Comparison of ENCODE assay signal across 28 mouse cellular contexts in genomic region chr12:28614401-28614800, GRCm38 (mm10). TPM values are rescaled to one million over a fixed set of nuclear protein-coding genes. Genes with fewer than 3 reads are reported as not detected.
A peak's percentile ranks its signal among the peaks of the same experiment; 100 is the strongest.
DNase-seq lines count a peak whose midpoint lies in the region; ATAC-seq and TF ChIP-seq lines count a peak whose summit lies in the region.
"Had no signal": no experiment of that assay in that cellular context is flagged by ENCODE, and none has a peak within 500 bp of the region (broad histone marks: within the 10 kb centered on the region; RNA-seq: fewer than 3 reads in every experiment).

No protein-coding gene starts in this region.

- no peak overlapping the region for H3K9ac ChIP-seq in hindbrain, embryonic 16.5 days (ENCODE audit: low read depth, low read length)
- no peak overlapping the region for H3K9ac ChIP-seq in hindbrain, embryonic 13.5 days
- H3K9ac ChIP-seq in lung, embryonic 14.5 days = no peak overlapping the region
- H3K9ac ChIP-seq: embryonic facial prominence, embryonic 12.5 days; embryonic facial prominence, embryonic 15.5 days; forebrain, postnatal 0 days; hindbrain, embryonic 15.5 days had no signal

- 60% methylated on average over 7 of the region's 7 CpGs for WGBS in hindbrain, embryonic 16.5 days
- WGBS in hindbrain, embryonic 13.5 days = 81% methylated on average over 7 of the region's 7 CpGs
- WGBS in lung, embryonic 14.5 days = 56% methylated on average over 7 of the region's 7 CpGs

- H3K27ac ChIP-seq in hindbrain, embryonic 16.5 days (ENCODE audit: low read depth, low read length) = 0 out of 2 replicates have a peak overlapping the region, but pooled peaks have one; percentile 48
- H3K27ac ChIP-seq in hindbrain, embryonic 13.5 days = no peak overlapping the region
- no peak overlapping the region for H3K27ac ChIP-seq in lung, embryonic 14.5 days (ENCODE audit: low read depth)
- H3K27ac ChIP-seq: embryonic facial prominence, embryonic 12.5 days; embryonic facial prominence, embryonic 15.5 days; hindbrain, embryonic 10.5 days; hindbrain, embryonic 15.5 days had no signal

- no peak overlapping the region for H3K4me3 ChIP-seq in hindbrain, embryonic 16.5 days (ENCODE audit: low read length)
- H3K4me3 ChIP-seq in hindbrain, embryonic 13.5 days = no peak overlapping the region
- no peak overlapping the region for H3K4me3 ChIP-seq in lung, embryonic 14.5 days (ENCODE audit: low read depth, low read length)
- H3K4me3 ChIP-seq: embryonic facial prominence, embryonic 12.5 days; embryonic facial prominence, embryonic 15.5 days; hindbrain, embryonic 10.5 days; hindbrain, embryonic 15.5 days had no signal

- DNase-seq in lung, embryonic 14.5 days = peak; percentile 26
- no peak for DNase-seq in lung, postnatal 36 days
- DNase-seq in lung, postnatal 10 days = peak; percentile 28
- DNase-seq in lung, postnatal 25 days (ENCODE audit: low spot score) = no peak
- DNase-seq: adrenal gland, adult 2 months; adrenal gland, postnatal 14 days; cerebellum, adult 11 months; cerebellum, adult 2 months; cerebellum, adult 9-11 months; cerebellum, postnatal 25 days; forebrain, postnatal 0 days; gastrocnemius, postnatal 10 days; gastrocnemius, postnatal 36 days; heart, postnatal 36 days had no signal

- no peaks in the 10 kb centered on the region for H3K36me3 ChIP-seq in hindbrain, embryonic 16.5 days (ENCODE audit: control insufficient read depth, insufficient read depth, low read length)
- no peaks in the 10 kb centered on the region for H3K36me3 ChIP-seq in hindbrain, embryonic 13.5 days
- no peaks in the 10 kb centered on the region for H3K36me3 ChIP-seq in lung, embryonic 14.5 days (ENCODE audit: insufficient read depth)
- H3K36me3 ChIP-seq: embryonic facial prominence, embryonic 12.5 days; embryonic facial prominence, embryonic 15.5 days; hindbrain, embryonic 10.5 days; hindbrain, embryonic 15.5 days had no signal

- no peaks in the 10 kb centered on the region for H3K27me3 ChIP-seq in hindbrain, embryonic 16.5 days (replicated peaks; ENCODE audit: control insufficient read depth, insufficient read depth, low read length)
- H3K27me3 ChIP-seq in hindbrain, embryonic 13.5 days = no peaks in the 10 kb centered on the region
- H3K27me3 ChIP-seq in lung, embryonic 14.5 days (ENCODE audit: insufficient read depth, low read length) = no peaks in the 10 kb centered on the region
- H3K27me3 ChIP-seq: embryonic facial prominence, embryonic 12.5 days; embryonic facial prominence, embryonic 15.5 days; hindbrain, embryonic 15.5 days had no signal

- H3K4me2 ChIP-seq in hindbrain, embryonic 16.5 days (ENCODE audit: low read length) = no peak overlapping the region
- H3K4me2 ChIP-seq in hindbrain, embryonic 13.5 days = no peak overlapping the region
- H3K4me2 ChIP-seq in lung, embryonic 14.5 days = no peak overlapping the region
- H3K4me2 ChIP-seq: embryonic facial prominence, embryonic 12.5 days; embryonic facial prominence, embryonic 15.5 days; heart, embryonic 11.5 days; hindbrain, embryonic 15.5 days had no signal

- H3K9me3 ChIP-seq in hindbrain, embryonic 16.5 days (ENCODE audit: control insufficient read depth, low read length) = no peaks in the 10 kb centered on the region
- no peaks in the 10 kb centered on the region for H3K9me3 ChIP-seq in hindbrain, embryonic 13.5 days
- no peaks in the 10 kb centered on the region for H3K9me3 ChIP-seq in lung, embryonic 14.5 days (ENCODE audit: low read depth, low read length)
- H3K9me3 ChIP-seq: embryonic facial prominence, embryonic 12.5 days; embryonic facial prominence, embryonic 15.5 days; hindbrain, embryonic 10.5 days; hindbrain, embryonic 15.5 days had no signal

- 0 out of 2 replicates have a peak, but pooled peaks have one; percentile 40 for ATAC-seq in hindbrain, embryonic 16.5 days
- no peak for ATAC-seq in hindbrain, embryonic 13.5 days (ENCODE audit: low FRiP score)
- ATAC-seq in lung, embryonic 14.5 days (ENCODE audit: insufficient read depth) = peak; percentile 41; the same call in 1 of the 2 replicates
- ATAC-seq: CD4-positive, CD25-positive, alpha-beta regulatory T cell, adult 4 months; forebrain, embryonic 14.5 days; forebrain, postnatal 0 days; inflammation-experienced regulatory T-cells, adult 6 months had no signal

- H3K4me1 ChIP-seq in hindbrain, embryonic 16.5 days (ENCODE audit: control insufficient read depth, insufficient read depth, low read depth, low read length) = peaks cover 2% of the 10 kb centered on the region; the same call in 1 of the 2 replicates
- H3K4me1 ChIP-seq in hindbrain, embryonic 13.5 days (replicated peaks) = peaks cover 2% of the 10 kb centered on the region; the same call in 1 of the 2 replicates
- no peaks in the 10 kb centered on the region for H3K4me1 ChIP-seq in lung, embryonic 14.5 days (ENCODE audit: insufficient read depth)
- H3K4me1 ChIP-seq: embryonic facial prominence, embryonic 12.5 days; embryonic facial prominence, embryonic 15.5 days had no signal

- TF ChIP-seq CTCF in lung, embryonic 14.5 days (IDR thresholded peaks at IDR 0.05; ENCODE audit: low read depth) = no peak

RNA-seq across cellular contexts. Expression of gene Colec11, which starts 8.8 kb away (rescaled TPM):
- 1.4 and 1.6 TPM in 2 replicates for polyA plus RNA-seq in hindbrain, embryonic 16.5 days (2015; fragmentation: Nextera tagmentation; extraction: Ambion mirVana)
- 1.1 and 1.5 TPM in 2 replicates for polyA plus RNA-seq in hindbrain, embryonic 13.5 days (2015; fragmentation: Nextera tagmentation; extraction: Ambion mirVana)
- 2.6 and 3.4 TPM in 2 replicates for polyA plus RNA-seq in lung, embryonic 14.5 days (2014; fragmentation: Nextera tagmentation; extraction: Ambion mirVana)
- polyA plus RNA-seq: C2C12; CD4-positive, CD25-positive, alpha-beta regulatory T cell, adult 4 months; forebrain, embryonic 11.5 days had no signal

RNA-seq across cellular contexts. Expression of gene Rps7, which starts 21.4 kb away (rescaled TPM):
- polyA plus RNA-seq in hindbrain, embryonic 16.5 days (2015; fragmentation: Nextera tagmentation; extraction: Ambion mirVana) = 315 and 319 TPM in 2 replicates
- polyA plus RNA-seq in hindbrain, embryonic 13.5 days (2015; fragmentation: Nextera tagmentation; extraction: Ambion mirVana) = 522 and 548 TPM in 2 replicates
- polyA plus RNA-seq in lung, embryonic 14.5 days (2014; fragmentation: Nextera tagmentation; extraction: Ambion mirVana) = 950 and 1,052 TPM in 2 replicates

RNA-seq across cellular contexts. Expression of gene Allc, which starts 32.1 kb away (rescaled TPM):
- 0.15 TPM in 2 replicates for polyA plus RNA-seq in hindbrain, embryonic 16.5 days (2015; fragmentation: Nextera tagmentation; extraction: Ambion mirVana)
- polyA plus RNA-seq in hindbrain, embryonic 13.5 days (2015; fragmentation: Nextera tagmentation; extraction: Ambion mirVana) = 0.27 TPM in 1 of 2 replicates, not detected in the other
- polyA plus RNA-seq in lung, embryonic 14.5 days (2014; fragmentation: Nextera tagmentation; extraction: Ambion mirVana) = not detected in 2 replicates
- polyA plus RNA-seq: adrenal gland, adult 2 months; C2C12; CD4-positive, CD25-positive, alpha-beta regulatory T cell, adult 4 months; cerebellum, adult 2 months; embryonic facial prominence, embryonic 12.5 days; embryonic facial prominence, embryonic 15.5 days; forebrain, embryonic 11.5 days; forebrain, embryonic 14.5 days; heart, embryonic 11.5 days; heart, embryonic 14.5 days; heart, postnatal 0 days; hindbrain, embryonic 10.5 days; hindbrain, embryonic 15.5 days; inflammation-experienced regulatory T-cells, adult 6 months had no signal

RNA-seq across cellular contexts. Expression of gene Rnaseh1, which starts 35.0 kb away (rescaled TPM):
- 22.7 and 23.0 TPM in 2 replicates for polyA plus RNA-seq in hindbrain, embryonic 16.5 days (2015; fragmentation: Nextera tagmentation; extraction: Ambion mirVana)
- polyA plus RNA-seq in hindbrain, embryonic 13.5 days (2015; fragmentation: Nextera tagmentation; extraction: Ambion mirVana) = 22.5 and 27.1 TPM in 2 replicates
- 30.0 and 32.8 TPM in 2 replicates for polyA plus RNA-seq in lung, embryonic 14.5 days (2014; fragmentation: Nextera tagmentation; extraction: Ambion mirVana)

Comparison
In these comparisons a context has a peak if more than half of its experiments do, and no peak if none do; other contexts are left out.
1. DNase-seq: peak in lung, embryonic 14.5 days (single experiment) and lung, postnatal 10 days (single experiment); none in lung, postnatal 36 days (single experiment) and lung, postnatal 25 days (single experiment).